Mouse (Mus musculus) hindbrain, embryonic 12.5 days (tissue): ENCODE data around the gene Tspan4. TPM values are rescaled to one million over a fixed set of nuclear protein-coding genes. Genes with fewer than 3 reads are reported as not detected.

Source experiments
- ATAC-seq: fragments of 200-750 bp; cut with Nextera tagmentation; 2 replicates; pipeline ENCODE4 v1.8.0; 2017; ENCODE audit warnings: moderate TSS enrichment; ENCODE audit not compliant: low FRiP score
- H3K27ac ChIP-seq: fragments of 300-500 bp; sonication (generic); 2 replicates; pipeline ENCODE4 v1.5.1; 2016; ENCODE audit warnings: mild to moderate bottlenecking
- H3K27me3 ChIP-seq: fragments of 300-500 bp; sonication (generic); 2 replicates; pipeline ENCODE4 v1.6.1; 2016; ENCODE audit warnings: mild to moderate bottlenecking
- H3K36me3 ChIP-seq: fragments of 300-500 bp; sonication (generic); 2 replicates; pipeline ENCODE4 v1.6.1; 2016; ENCODE audit warnings: mild to moderate bottlenecking
- H3K4me1 ChIP-seq: fragments of 300-500 bp; sonication (generic); 2 replicates; pipeline ENCODE4 v1.6.1; 2016
- H3K4me2 ChIP-seq: fragments of 300-500 bp; sonication (generic); replicated peaks from 2 replicates; pipeline ENCODE4 v1.6.1; 2016; ENCODE audit warnings: mild to moderate bottlenecking
- H3K4me3 ChIP-seq: fragments of 300-500 bp; sonication (generic); 2 replicates; pipeline ENCODE4 v1.5.1; 2016; ENCODE audit warnings: mild to moderate bottlenecking
- H3K9ac ChIP-seq: fragments of 300-500 bp; sonication (generic); 2 replicates; pipeline ENCODE4 v1.6.1; 2016; ENCODE audit warnings: mild to moderate bottlenecking, moderate library complexity
- H3K9me3 ChIP-seq: fragments of 300-500 bp; sonication (generic); replicated peaks from 2 replicates; pipeline ENCODE4 v1.6.1; 2016; ENCODE audit warnings: mild to moderate bottlenecking
- WGBS: fragments of 180-500 bp; shearing (Covaris S2); methylation state at CpG from one replicate; pipeline ENCODE4 v1.1.7; 2016; 5-methylcytosine and 5-hydroxymethylcytosine counted together
- polyA plus RNA-seq: library from polyadenylated mRNA; unstranded; fragments of >200 nt; fragmentation: Nextera tagmentation; extraction: Ambion mirVana; gene quantifications from 2 replicates; pipeline ENCODE4 v1.2.1, GENCODE M21; 2016

Gene Tspan4
- polyA plus RNA-seq, 1 experiment from 2014 or later: 30.1 TPM

- Histone ChIP-seq H3K4me2 (no peak overlapping the region), H3K4me3 (no peak overlapping the region), H3K27me3 (peaks cover 18% of the 10 kb centered on the region), H3K9me3 (no peaks in the 10 kb centered on the region), H3K36me3 (no peaks in the 10 kb centered on the region), H3K27ac (no peak overlapping the region), H3K4me1 (peaks cover 25% of the 10 kb centered on the region), H3K9ac (no peak overlapping the region)
- 71% methylated on average over 2 of the region's 2 CpGs for WGBS
- ATAC-seq: no peak
Observed at GRCm38 (mm10) chr7:141485186-141485585, 10.1 kb downstream of the Tspan4 start.

GRCm38 (mm10) chr7:141485606-141486005, 10.6 kb downstream of the Tspan4 start:
- Histone ChIP-seq H3K9me3 (no peaks in the 10 kb centered on the region), H3K4me1 (peaks cover 25% of the 10 kb centered on the region), H3K9ac (no peak overlapping the region), H3K4me3 (no peak overlapping the region), H3K27ac (no peak overlapping the region), H3K4me2 (no peak overlapping the region), H3K27me3 (peaks cover 18% of the 10 kb centered on the region), H3K36me3 (no peaks in the 10 kb centered on the region)
- WGBS: 85% methylated on average over 2 of the region's 2 CpGs
- no peak for ATAC-seq

GRCm38 (mm10) chr7:141486239-141486638, 11.2 kb downstream of the Tspan4 start:
- H3K36me3 ChIP-seq: no peaks in the 10 kb centered on the region
- no peak overlapping the region for H3K4me2 ChIP-seq
- H3K9ac ChIP-seq: no peak overlapping the region
- WGBS: 100% methylated on average over 1 of the region's 1 CpGs
- H3K4me3 ChIP-seq: no peak overlapping the region
- no peak for ATAC-seq
- no peaks in the 10 kb centered on the region for H3K9me3 ChIP-seq
- H3K4me1 ChIP-seq: peaks cover 21% of the 10 kb centered on the region
- H3K27ac ChIP-seq: no peak overlapping the region
- H3K27me3 ChIP-seq: peaks cover 18% of the 10 kb centered on the region

- Histone ChIP-seq H3K4me3 (no peak overlapping the region), H3K9ac (no peak overlapping the region), H3K4me2 (no peak overlapping the region), H3K36me3 (peaks cover 5% of the 10 kb centered on the region; the same call in 1 of the 2 replicates), H3K27me3 (peaks cover 17% of the 10 kb centered on the region), H3K27ac (no peak overlapping the region), H3K9me3 (no peaks in the 10 kb centered on the region), H3K4me1 (peaks cover 15% of the 10 kb centered on the region)
- ATAC-seq: no peak
- 75% methylated on average over 7 of the region's 7 CpGs for WGBS
Observed at GRCm38 (mm10) chr7:141487141-141487540, 12.1 kb downstream of the Tspan4 start.

GRCm38 (mm10) chr7:141491151-141491550, 16.1 kb downstream of the Tspan4 start:
- Histone ChIP-seq H3K27ac (no peak overlapping the region), H3K36me3 (peaks cover 37% of the 10 kb centered on the region), H3K4me3 (no peak overlapping the region), H3K27me3 (no peaks in the 10 kb centered on the region), H3K4me1 (peaks cover 7% of the 10 kb centered on the region), H3K9ac (no peak overlapping the region), H3K4me2 (no peak overlapping the region), H3K9me3 (no peaks in the 10 kb centered on the region)
- 82% methylated on average over 2 of the region's 2 CpGs for WGBS
- no peak for ATAC-seq

GRCm38 (mm10) chr7:141492738-141493137, 17.7 kb downstream of the Tspan4 start:
- Histone ChIP-seq H3K27ac (no peak overlapping the region), H3K9me3 (no peaks in the 10 kb centered on the region), H3K9ac (no peak overlapping the region), H3K27me3 (no peaks in the 10 kb centered on the region), H3K4me2 (no peak overlapping the region), H3K4me1 (no peaks in the 10 kb centered on the region), H3K4me3 (no peak overlapping the region), H3K36me3 (peaks cover 37% of the 10 kb centered on the region)
- ATAC-seq: no peak
- WGBS: 83% methylated on average over 5 of the region's 5 CpGs

- ATAC-seq: no peak
- Histone ChIP-seq H3K4me1 (no peaks in the 10 kb centered on the region), H3K9me3 (no peaks in the 10 kb centered on the region), H3K27ac (no peak overlapping the region), H3K4me2 (no peak overlapping the region), H3K27me3 (no peaks in the 10 kb centered on the region), H3K9ac (no peak overlapping the region), H3K4me3 (no peak overlapping the region), H3K36me3 (peaks cover 39% of the 10 kb centered on the region)
- 80% methylated on average over 1 of the region's 1 CpGs for WGBS
Observed at GRCm38 (mm10) chr7:141493729-141494128, 18.7 kb downstream of the Tspan4 start.

GRCm38 (mm10) chr7:141495379-141495778, 20.3 kb downstream of the Tspan4 start:
- no peaks in the 10 kb centered on the region for H3K27me3 ChIP-seq
- H3K9me3 ChIP-seq: no peaks in the 10 kb centered on the region
- H3K4me2 ChIP-seq: no peak overlapping the region
- WGBS: 83% methylated on average over 2 of the region's 2 CpGs
- peaks cover 49% of the 10 kb centered on the region for H3K36me3 ChIP-seq
- H3K27ac ChIP-seq: no peak overlapping the region
- H3K9ac ChIP-seq: no peak overlapping the region
- no peaks in the 10 kb centered on the region for H3K4me1 ChIP-seq
- H3K4me3 ChIP-seq: no peak overlapping the region
- no peak for ATAC-seq

GRCm38 (mm10) chr7:141495940-141496339, 20.9 kb downstream of the Tspan4 start:
- Histone ChIP-seq H3K4me3 (no peak overlapping the region), H3K27me3 (no peaks in the 10 kb centered on the region), H3K4me2 (no peak overlapping the region), H3K36me3 (peaks cover 49% of the 10 kb centered on the region), H3K4me1 (no peaks in the 10 kb centered on the region), H3K27ac (no peak overlapping the region), H3K9ac (no peak overlapping the region), H3K9me3 (no peaks in the 10 kb centered on the region)
- ATAC-seq: no peak
- 89% methylated on average over 4 of the region's 4 CpGs for WGBS

GRCm38 (mm10) chr7:141497600-141497999, 22.6 kb downstream of the Tspan4 start:
- Histone ChIP-seq H3K27ac (no peak overlapping the region), H3K36me3 (peaks cover 42% of the 10 kb centered on the region), H3K4me2 (no peak overlapping the region), H3K9me3 (no peaks in the 10 kb centered on the region), H3K4me1 (no peaks in the 10 kb centered on the region), H3K9ac (no peak overlapping the region), H3K4me3 (no peak overlapping the region), H3K27me3 (no peaks in the 10 kb centered on the region)
- WGBS: 95% methylated on average over 3 of the region's 3 CpGs
- no peak for ATAC-seq

- no peaks in the 10 kb centered on the region for H3K4me1 ChIP-seq
- WGBS: 87% methylated on average over 7 of the region's 7 CpGs
Observed at GRCm38 (mm10) chr7:141501820-141502555, 26.9 kb downstream of the Tspan4 start.

GRCm38 (mm10) chr7:141502556-141502905, 27.5 kb downstream of the Tspan4 start:
- ATAC-seq: no peak
- H3K36me3 ChIP-seq: peaks cover 14% of the 10 kb centered on the region; the same call in 1 of the 2 replicates
- H3K27ac ChIP-seq: no peak overlapping the region
- no peak overlapping the region for H3K4me3 ChIP-seq
- 96% methylated on average over 5 of the region's 5 CpGs for WGBS
- H3K9me3 ChIP-seq: no peaks in the 10 kb centered on the region
- no peaks in the 10 kb centered on the region for H3K27me3 ChIP-seq
- H3K4me2 ChIP-seq: no peak overlapping the region
- H3K9ac ChIP-seq: no peak overlapping the region
- H3K4me1 ChIP-seq: no peaks in the 10 kb centered on the region

More at GRCm38 (mm10) chr7:141501820-141502555, 26.9 kb downstream of the Tspan4 start:
- H3K4me3 ChIP-seq: no peak overlapping the region
- H3K4me2 ChIP-seq: no peak overlapping the region
- H3K9me3 ChIP-seq: no peaks in the 10 kb centered on the region
- no peak overlapping the region for H3K9ac ChIP-seq
- no peak for ATAC-seq
- peaks cover 14% of the 10 kb centered on the region; the same call in 1 of the 2 replicates for H3K36me3 ChIP-seq
- H3K27me3 ChIP-seq: no peaks in the 10 kb centered on the region
- no peak overlapping the region for H3K27ac ChIP-seq

- no peaks in the 10 kb centered on the region for H3K4me1 ChIP-seq
- H3K27ac ChIP-seq: no peak overlapping the region
- no peak overlapping the region for H3K9ac ChIP-seq
- H3K27me3 ChIP-seq: no peaks in the 10 kb centered on the region
- 64% methylated on average over 2 of the region's 2 CpGs for WGBS
- peaks cover 21% of the 10 kb centered on the region for H3K36me3 ChIP-seq
- no peaks in the 10 kb centered on the region for H3K9me3 ChIP-seq
- no peak overlapping the region for H3K4me3 ChIP-seq
- ATAC-seq: no peak
- no peak overlapping the region for H3K4me2 ChIP-seq
Observed at GRCm38 (mm10) chr7:141506278-141506677, 31.2 kb downstream of the Tspan4 start.
